Mouse (Mus musculus): Measurements from ENCODE around the gene E330021D16Rik. TPM values are rescaled to one million over a fixed set of nuclear protein-coding genes. Genes with fewer than 3 reads are reported as not detected.
"Not testable (repeated sequence)": the region's sequence is repeated elsewhere in the genome, so short reads cannot be mapped to it uniquely, and the experiment has no call there.

The E330021D16Rik gene
- total RNA-seq (2021), result not detected

DNA sequence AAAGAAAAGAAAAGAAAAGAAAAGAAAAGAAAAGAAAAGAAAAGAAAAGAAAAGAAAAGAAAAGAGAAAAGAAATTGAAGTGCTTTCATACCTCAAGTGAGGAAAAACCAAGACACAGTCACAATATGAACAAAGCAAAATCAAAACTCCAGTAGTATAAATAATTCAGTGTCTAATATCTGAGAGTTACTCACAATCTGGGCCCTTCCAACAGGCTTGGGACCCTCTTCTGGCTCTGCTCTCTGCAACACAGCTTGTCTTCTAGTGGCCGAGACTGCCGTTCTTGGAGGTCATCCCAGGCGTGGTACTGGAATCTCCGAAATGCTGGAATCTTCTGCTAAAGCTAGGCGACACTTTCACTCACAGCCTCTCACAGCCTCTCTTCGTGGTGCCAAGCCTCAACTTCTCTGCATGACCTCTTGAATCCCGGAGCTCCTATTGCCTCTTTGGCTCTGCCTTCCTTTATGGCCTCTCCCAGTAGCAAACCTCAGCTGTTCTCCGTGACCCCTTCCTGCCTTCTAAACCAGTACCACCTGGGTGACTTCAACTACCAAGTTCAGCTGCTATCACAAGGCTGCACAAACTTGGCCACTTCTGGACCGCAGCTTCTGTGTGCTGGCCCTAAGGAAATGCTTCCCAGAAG lies at the start of gene E330021D16Rik:
TSS of gene E330021D16Rik (minus strand) at position 437 of the 643 bp plus-strand sequence.
- no peak for DNase-seq (ENCODE audit: low spot score in 2 of 2)
- intact Hi-C loops (cut with DNase I), result no loop called here

DNA sequence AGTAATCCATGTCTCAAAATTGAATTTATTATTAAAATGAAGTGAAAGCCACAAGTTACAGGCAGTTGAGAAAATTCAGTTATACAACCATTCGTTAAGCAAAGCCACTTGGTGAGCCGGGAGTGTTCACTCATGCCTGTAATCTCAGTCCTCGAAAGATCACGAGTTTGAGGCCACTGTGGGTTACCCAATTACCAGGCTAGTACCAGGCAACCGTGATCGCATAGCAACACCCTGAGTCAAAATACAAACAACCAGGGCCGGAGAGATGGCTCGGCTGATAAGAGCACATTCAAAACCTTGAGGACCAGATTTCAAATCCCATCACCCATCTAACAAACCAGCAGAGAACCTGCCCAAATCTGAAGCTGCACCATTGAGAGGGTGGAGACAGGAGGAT lies 49.7 kb upstream of the E330021D16Rik start:
- no peak for DNase-seq (ENCODE audit: low spot score in 2 of 2)
- intact Hi-C loops (cut with DNase I), result loop anchor here (5.0 kb wide), 1 partner anchor 67 kb away; no protein-coding TSS in a partner anchor

DNA sequence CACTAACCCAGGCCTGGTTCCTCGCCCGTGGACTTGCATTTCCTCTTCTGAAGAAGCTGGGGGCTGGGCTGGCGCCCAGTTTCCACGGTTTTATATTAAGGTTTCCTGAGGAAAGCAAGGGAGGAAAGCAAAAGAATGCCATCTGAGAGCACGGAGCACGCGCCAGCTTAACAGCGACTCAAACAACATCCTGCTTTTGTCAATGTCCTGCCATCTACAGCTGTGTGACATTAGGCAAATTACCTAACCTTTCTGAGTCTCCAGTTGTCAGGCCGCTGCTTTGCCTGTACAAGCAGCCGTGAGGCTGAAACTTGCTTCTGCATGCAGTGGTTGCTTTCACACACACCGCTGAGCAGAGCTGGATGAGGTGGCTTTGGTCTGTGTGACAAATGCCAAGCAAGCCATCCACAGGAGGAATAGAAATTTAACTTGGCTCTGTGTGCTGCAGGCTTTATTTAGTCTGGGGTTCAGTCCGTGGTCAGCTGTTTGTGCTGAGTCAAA lies 48.8 kb upstream of the E330021D16Rik start:
- peak in 1 of 2 experiments; percentile 30 for DNase-seq (ENCODE audit: low spot score in 2 of 2)
- intact Hi-C loops (cut with DNase I), result no loop called here

- DNase-seq (ENCODE audit: low spot score in 2 of 2), result no peak
- intact Hi-C loops (cut with DNase I), result no loop called here
Measured at GRCm38 (mm10) chr6:136463491-136463890, 48.1 kb upstream of the E330021D16Rik start.

DNA sequence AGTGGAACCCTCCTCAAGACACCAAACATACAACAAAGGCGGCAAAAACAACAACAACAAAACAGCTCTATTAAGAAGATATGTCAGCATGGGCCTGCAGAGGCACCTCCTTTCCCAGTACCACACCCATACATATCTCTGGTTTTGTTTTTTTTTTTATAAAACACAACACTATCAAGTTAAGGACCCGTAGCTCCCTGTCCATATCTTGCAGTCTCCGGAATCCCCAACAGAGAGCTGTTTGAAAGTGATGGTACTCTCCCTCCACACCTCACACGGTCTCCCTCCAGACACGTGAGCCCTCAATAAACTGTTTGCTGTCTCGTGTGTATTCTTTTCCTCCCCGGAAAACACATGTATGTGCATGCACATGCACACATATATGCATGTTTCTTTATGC lies 43.8 kb upstream of the E330021D16Rik start:
- no peak for DNase-seq (ENCODE audit: low spot score in 2 of 2)
- intact Hi-C loops (cut with DNase I), result no loop called here

DNA sequence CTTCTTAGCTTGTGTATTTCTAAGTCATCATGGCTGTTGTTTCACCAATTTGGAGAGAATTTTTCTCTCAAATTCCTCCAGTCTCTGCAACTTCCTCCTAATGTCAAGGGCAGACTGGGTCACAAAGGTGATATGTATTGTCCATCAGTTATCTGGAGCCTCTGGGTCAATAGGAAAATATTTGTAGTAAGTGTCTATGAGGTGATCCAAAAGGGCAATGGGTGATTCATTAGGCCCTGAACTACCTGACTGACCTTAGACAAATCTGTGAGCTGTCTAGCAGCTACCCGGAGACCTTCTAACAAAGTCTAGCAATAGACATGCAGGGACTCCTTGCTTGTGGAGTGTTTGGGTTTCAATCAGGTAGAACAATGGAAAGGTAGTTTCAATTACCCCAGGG lies 40.9 kb upstream of the E330021D16Rik start:
- intact Hi-C loops (cut with DNase I), result no loop called here
- DNase-seq (ENCODE audit: low spot score in 2 of 2), result no peak

DNA sequence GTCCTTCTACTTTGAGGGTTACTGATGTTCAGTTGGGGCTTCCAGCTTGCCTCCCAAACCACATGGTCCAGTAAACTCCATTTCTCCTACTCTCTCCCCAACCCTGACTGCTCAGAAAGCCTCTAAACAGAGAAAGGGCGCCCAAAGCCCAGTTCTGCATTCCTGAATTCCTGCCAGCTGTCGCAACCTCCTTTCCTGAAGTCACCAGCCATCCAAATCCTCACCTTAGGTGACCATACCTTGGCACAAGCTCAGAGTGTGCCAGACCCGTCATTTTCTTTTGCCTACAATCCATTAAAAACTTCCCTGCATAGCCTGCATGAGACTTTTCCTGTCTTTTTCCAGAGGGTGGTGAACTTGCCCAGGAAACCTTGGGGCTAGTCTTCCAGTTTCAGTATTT lies 40.3 kb upstream of the E330021D16Rik start:
- intact Hi-C loops (cut with DNase I), result no loop called here
- DNase-seq (ENCODE audit: low spot score in 2 of 2), result no peak

DNA sequence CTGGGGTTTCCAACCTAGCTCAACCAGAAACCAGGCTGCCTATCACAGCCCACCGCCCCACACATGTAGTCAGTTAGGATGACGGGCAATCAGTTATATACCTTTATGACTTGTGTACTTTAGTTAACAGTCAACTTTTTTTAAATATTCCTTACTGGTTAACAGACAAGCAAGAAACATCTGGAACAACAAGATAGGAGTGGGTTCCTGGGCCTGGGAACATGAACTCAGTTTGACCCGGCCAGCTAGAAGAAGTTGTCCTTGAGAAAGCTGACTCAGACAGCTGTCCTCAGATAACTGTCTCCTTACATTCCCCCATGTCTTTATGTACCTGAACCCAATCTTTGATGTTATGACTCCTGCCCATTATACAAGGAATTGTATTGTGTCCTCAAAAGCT lies 37.3 kb upstream of the E330021D16Rik start:
- intact Hi-C loops (cut with DNase I), result no loop called here
- DNase-seq (ENCODE audit: low spot score in 2 of 2), result no peak

DNA sequence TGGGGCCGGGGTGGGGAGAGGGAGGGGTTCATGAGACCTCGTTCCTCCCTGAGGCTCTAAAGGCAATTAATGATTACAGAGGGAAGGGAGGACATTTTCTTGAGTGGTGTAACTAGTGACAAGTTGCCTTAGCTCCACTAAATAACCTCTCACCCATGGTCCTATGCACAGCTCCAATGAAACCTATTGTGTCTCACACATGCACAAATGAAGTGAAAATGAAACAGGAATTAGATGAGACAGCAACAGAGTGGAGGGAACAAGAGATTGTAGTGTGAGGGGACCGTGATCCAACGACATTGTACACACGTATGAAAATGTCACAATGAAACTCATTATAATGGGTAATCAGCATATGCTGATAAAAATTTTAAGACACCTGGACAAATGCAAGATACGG lies 35.5 kb upstream of the E330021D16Rik start:
- intact Hi-C loops (cut with DNase I), result no loop called here
- DNase-seq (ENCODE audit: low spot score in 2 of 2), result no peak

- intact Hi-C loops (cut with DNase I), result no loop called here
- DNase-seq (ENCODE audit: low spot score in 2 of 2), result no peak
Measured at GRCm38 (mm10) chr6:136449930-136450329, 34.6 kb upstream of the E330021D16Rik start.

GRCm38 (mm10) chr6:136449270-136449692 lies 33.9 kb upstream of the E330021D16Rik start:
- DNase-seq (ENCODE audit: low spot score in 2 of 2), result peak; percentile 36 to 68
- intact Hi-C loops (cut with DNase I), result no loop called here

- DNase-seq (ENCODE audit: low spot score in 2 of 2); intact Hi-C loops (cut with DNase I): not testable (repeated sequence)
Measured at GRCm38 (mm10) chr6:136439205-136439604, 23.8 kb upstream of the E330021D16Rik start.

DNA sequence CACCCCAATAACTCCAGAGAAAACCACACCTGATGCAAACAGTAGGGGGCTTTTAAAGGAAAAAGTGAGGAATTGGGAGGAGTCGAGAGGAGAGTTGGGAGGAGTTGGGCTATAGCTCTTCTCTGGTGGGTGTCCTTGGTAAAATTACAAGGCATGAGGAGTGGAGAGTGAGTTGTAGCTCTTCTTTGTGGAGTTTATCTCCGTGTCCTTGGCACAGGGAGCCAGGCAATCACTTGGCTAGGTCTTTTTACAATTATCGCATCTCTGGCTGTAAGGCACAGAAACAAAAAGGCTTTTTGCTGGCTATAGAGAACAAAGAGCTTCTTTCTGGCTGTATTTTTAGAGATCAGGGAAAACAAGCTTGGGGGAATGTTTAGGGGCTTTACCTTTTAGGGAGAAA lies 20.8 kb upstream of the E330021D16Rik start:
- DNase-seq (ENCODE audit: low spot score in 2 of 2); intact Hi-C loops (cut with DNase I): not testable (repeated sequence)

DNA sequence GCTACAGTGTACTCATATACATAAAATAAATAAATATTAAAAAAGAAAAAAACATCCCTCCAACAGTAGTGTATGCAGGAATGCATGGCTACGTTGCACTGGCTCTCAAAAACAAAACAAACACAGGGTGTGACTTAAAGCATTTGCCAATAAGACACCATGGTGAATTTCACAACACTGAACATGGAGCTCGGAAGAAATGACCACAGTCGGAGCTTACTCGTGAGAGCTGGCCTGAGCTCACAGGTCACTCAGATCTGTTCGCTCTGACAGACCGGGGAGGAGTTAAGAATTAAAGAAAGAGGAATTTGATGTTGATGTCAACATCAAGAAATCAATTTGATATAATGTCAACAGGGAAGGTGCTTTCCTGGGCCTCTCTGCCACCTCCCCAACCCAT lies 18.2 kb upstream of the E330021D16Rik start:
- DNase-seq (ENCODE audit: low spot score in 2 of 2), result no peak
- intact Hi-C loops (cut with DNase I), result no loop called here

DNA sequence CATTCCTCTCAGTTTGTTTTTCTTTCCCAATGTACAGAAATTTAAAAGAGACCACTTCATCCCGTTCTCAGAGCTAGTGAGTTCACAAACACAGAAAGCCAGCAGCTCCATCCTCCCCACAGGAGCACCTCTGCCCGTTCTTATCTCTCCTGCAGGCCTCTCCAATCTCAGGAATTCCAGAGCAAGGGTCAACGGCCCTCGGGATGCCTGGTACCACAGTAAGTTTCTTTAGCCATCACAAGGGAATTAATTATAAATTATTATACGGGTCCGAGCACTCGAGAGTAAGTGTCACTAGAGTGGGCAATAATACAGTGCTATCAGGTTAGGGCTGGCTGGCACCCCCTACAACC lies 16.5 kb upstream of the E330021D16Rik start:
- no peak for DNase-seq (ENCODE audit: low spot score in 2 of 2)
- intact Hi-C loops (cut with DNase I), result no loop called here

DNA sequence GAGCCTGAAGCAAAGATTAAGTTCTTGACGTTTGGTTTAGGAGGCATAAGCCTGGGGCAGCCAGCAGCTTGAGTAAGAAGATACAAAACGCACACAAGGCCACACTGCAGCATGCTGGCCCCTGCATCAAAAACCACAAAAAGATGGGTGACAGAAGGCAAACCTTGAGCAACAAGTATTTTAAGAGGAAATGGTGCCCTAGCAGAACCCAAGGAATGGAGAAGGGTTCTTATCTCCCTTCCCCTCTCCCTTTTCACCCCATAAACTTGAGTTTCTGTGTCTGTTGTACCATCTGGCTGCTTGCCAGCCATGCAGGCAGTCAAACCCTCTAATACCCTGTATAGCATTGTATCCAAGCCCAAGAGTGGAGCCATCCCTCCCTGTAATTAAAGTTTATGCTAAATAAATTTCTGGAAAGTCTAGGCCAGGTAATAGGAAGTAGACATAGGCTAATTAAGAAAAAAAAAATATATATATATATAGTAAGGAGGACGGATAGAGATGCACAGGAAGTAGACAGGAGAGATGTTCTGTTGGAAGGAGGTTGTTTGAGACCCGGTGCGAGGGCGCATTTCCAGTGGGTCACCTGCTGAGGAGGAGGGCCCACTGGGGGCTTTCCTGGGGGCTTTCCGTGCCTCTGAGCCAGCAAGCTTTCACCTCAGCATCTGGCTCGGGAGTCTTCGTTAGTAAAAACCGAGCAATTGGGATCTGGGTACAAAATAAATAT lies 16.0 kb upstream of the E330021D16Rik start:
- intact Hi-C loops (cut with DNase I), result no loop called here

GRCm38 (mm10) chr6:136429441-136429840 lies 14.1 kb upstream of the E330021D16Rik start:
- no peak for DNase-seq (ENCODE audit: low spot score in 2 of 2)
- intact Hi-C loops (cut with DNase I), result no loop called here

More for the DNA sequence above, 16.0 kb upstream of the E330021D16Rik start:
- no peak for DNase-seq (ENCODE audit: low spot score in 2 of 2)

GRCm38 (mm10) chr6:136428412-136428811 lies 13.0 kb upstream of the E330021D16Rik start:
- intact Hi-C loops (cut with DNase I), result no loop called here
- DNase-seq (ENCODE audit: low spot score in 2 of 2), result no peak

GRCm38 (mm10) chr6:136427240-136427639 lies 11.9 kb upstream of the E330021D16Rik start:
- intact Hi-C loops (cut with DNase I), result no loop called here
- DNase-seq (ENCODE audit: low spot score in 2 of 2), result no peak

DNA sequence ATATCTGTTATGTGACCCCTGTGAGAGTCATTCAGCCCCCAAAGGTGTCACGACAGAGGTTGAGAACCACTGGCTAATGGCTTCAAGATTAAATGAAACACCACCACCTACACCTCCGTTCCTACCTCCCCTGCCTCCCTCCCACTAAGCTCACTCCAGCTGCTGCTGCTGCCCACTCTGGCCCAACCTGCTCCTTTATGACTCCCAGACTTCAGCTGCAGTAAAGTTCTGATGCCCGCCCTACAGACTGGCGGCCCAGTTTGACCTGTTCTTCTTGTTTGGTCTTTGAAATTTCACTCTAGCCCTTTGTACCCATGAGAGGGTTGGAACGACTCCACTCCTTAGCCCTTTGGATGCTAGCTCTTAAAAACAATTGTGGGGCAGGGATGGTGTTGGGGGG lies 10.6 kb upstream of the E330021D16Rik start:
- intact Hi-C loops (cut with DNase I), result no loop called here
- DNase-seq (ENCODE audit: low spot score in 2 of 2), result no peak

DNA sequence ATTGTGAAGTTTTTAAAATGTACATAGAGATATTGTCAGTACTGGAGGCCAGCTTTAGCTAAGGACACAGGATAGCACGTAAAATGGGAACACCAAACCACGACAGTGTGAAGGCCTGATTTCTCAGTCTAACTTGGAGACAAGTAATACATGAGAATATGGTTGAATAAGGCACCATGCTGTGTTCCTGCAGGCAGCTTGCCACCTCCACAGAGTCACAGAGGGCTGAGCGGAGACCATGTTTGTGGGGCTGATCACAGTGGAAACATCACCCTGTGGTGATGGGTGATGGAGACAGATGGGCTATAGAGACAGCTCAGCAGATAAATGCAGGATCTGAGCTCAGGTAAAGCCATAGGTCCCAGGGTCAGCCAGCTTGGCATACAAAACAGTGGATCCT lies 8.8 kb upstream of the E330021D16Rik start:
- intact Hi-C loops (cut with DNase I), result loop anchor here (5.0 kb wide), 2 partner anchors 188 to 298 kb away; no protein-coding TSS in a partner anchor
- no peak for DNase-seq (ENCODE audit: low spot score in 2 of 2)

All from left cerebral cortex, postnatal 25 days (tissue).